9 mouse cellular contexts compared by ENCODE assay signal in the genomic region with DNA sequence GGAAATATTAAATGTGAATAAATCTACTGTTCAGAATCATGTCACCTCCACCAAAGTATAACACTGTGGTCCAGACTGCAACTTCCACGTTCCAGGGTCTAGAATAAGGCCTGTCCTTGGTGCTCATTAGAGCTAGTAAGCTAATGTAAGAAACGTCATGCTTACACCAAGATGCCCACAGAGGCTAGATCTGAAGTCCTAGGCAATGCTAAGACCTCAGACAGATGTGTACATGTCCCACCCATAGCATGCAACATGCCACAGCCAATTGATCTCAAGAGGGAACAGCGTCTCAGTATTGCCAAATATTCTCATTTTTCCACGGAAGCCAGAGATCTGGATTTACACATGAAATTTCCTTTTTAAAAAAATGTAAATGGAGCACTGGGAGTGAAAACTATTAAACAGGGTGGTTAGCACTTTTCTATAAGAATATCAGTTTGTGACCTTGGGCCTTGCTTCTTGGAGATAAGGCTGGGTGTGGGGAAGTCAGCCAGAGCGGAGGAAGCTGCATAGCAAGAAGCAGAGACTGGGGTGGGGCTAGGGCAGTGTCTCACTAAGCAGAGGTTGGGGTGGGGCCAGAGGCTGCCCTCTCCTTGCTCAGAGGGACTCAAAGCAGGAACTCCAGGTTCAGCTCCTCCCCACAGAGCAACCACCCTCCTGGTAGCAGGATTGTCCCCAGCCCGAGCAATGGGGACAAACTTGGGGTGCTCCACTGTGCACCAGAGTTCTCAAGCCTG. TPM values are rescaled to one million over a fixed set of nuclear protein-coding genes. Genes with fewer than 3 reads are reported as not detected.
DNase-seq lines count a peak whose midpoint lies in the region; ATAC-seq and TF ChIP-seq lines count a peak whose summit lies in the region.
"Had no signal": no experiment of that assay in that cellular context is flagged by ENCODE, and none has a peak within 500 bp of the region (broad histone marks: within the 10 kb centered on the region; RNA-seq: fewer than 3 reads in every experiment).

No protein-coding gene starts in this region.

- WGBS in intestine, postnatal 0 days, result 44% methylated on average over 6 of the region's 6 CpGs

- peaks cover 20% of the 10 kb centered on the region for H3K27me3 ChIP-seq in CH12.LX (replicated peaks)
- no peaks in the 10 kb centered on the region for H3K27me3 ChIP-seq in intestine, postnatal 0 days (replicated peaks; ENCODE audit: control insufficient read depth, insufficient read depth, low read length)

- H3K4me1 ChIP-seq in CH12.LX (ENCODE audit: control insufficient read depth in 1 of 2, insufficient read depth in 2 of 2), result peaks cover 0 to 18% of the 10 kb centered on the region in 2 experiments; a peak in 2 of 4 replicates
- peaks cover 8% of the 10 kb centered on the region; the same call in 1 of the 2 replicates for H3K4me1 ChIP-seq in intestine, postnatal 0 days (replicated peaks; ENCODE audit: control insufficient read depth, insufficient read depth, low read length)

- TF ChIP-seq POLR2A in CH12.LX (IDR thresholded peaks at IDR 0.05; ENCODE audit: low read depth, low read length), result no peak

- intact Hi-C loops in left cerebral cortex, postnatal 10 days (cut with DNase I), result no loop called here

- dilution Hi-C loops in CH12.LX (cut with MboI; ENCODE audit: extremely low pct_ligation_motif_present, extremely low pct_unique_long_range_greater_than_20kb, low sequenced_read_pairs), result no loop called here

- no peak for TF ChIP-seq EP300 in CH12.LX (IDR thresholded peaks at IDR 0.05; ENCODE audit: low read length)

- no peak for TF ChIP-seq CTCF in CH12.LX (conservative IDR thresholded peaks at IDR 0.05 in 1 of 2, IDR thresholded peaks at IDR 0.05 in 1 of 2; ENCODE audit: low read depth in 2 of 2, low read length in 2 of 2)
- no peak for TF ChIP-seq CTCF in intestine, postnatal 0 days (IDR thresholded peaks at IDR 0.05; ENCODE audit: low read depth)

- no peak overlapping the region for H3K27ac ChIP-seq in CH12.LX (ENCODE audit: insufficient read depth, low read depth)
- H3K27ac ChIP-seq in intestine, postnatal 0 days (ENCODE audit: low read depth, low read length), result peak overlapping the region; percentile 47
- H3K27ac ChIP-seq: hindbrain, postnatal 0 days had no signal

- H3K9me3 ChIP-seq in CH12.LX (replicated peaks; ENCODE audit: low read length), result no peaks in the 10 kb centered on the region
- H3K9me3 ChIP-seq in intestine, postnatal 0 days (ENCODE audit: control insufficient read depth), result no peaks in the 10 kb centered on the region

- H3K9ac ChIP-seq in CH12.LX (ENCODE audit: insufficient read depth, low read depth), result no peak overlapping the region
- no peak overlapping the region for H3K9ac ChIP-seq in intestine, postnatal 0 days (ENCODE audit: low read depth, low read length)

- H3K4me3 ChIP-seq in CH12.LX (replicated peaks in 1 of 3; ENCODE audit: low read depth in 2 of 3, low read length in 2 of 3, poor library complexity in 1 of 3), result no peak overlapping the region
- H3K4me3 ChIP-seq in intestine, postnatal 0 days (ENCODE audit: low read depth, low read length), result no peak overlapping the region

- peak; percentile 11 for DNase-seq in embryo, embryonic 10 days (ENCODE audit: low spot score)
- no peak for DNase-seq in embryo, embryonic 9.5 days (ENCODE audit: extremely low spot score)
- peak; percentile 27 for DNase-seq in CH12.LX (ENCODE audit: extremely low read depth)
- DNase-seq in left cerebral cortex, postnatal 10 days (ENCODE audit: extremely low spot score in 1 of 2, low spot score in 2 of 2), result no peak
- no peak for DNase-seq in adrenal gland, postnatal 10 days
- DNase-seq in adrenal gland, adult 2 months, result no peak

- H3K79me2 ChIP-seq in CH12.LX (replicated peaks; ENCODE audit: control insufficient read depth, extremely low read depth, insufficient read depth, poor library complexity, severe bottlenecking), result no peaks in the 10 kb centered on the region

- no peak for TF ChIP-seq RAD21 in CH12.LX (IDR thresholded peaks at IDR 0.05; ENCODE audit: low read depth, low read length)

- ATAC-seq in intestine, postnatal 0 days, result peak; percentile 89
- ATAC-seq in megakaryocyte-erythroid progenitor cell, adult 5-6 weeks (replicated peaks; ENCODE audit: low FRiP score, low TSS enrichment, poor library complexity, severe bottlenecking), result peak; percentile 97
- ATAC-seq: hindbrain, postnatal 0 days had no signal

- in situ Hi-C loops in CH12.LX (cut with MboI; ENCODE audit: low pct_ligation_motif_present, low pct_unique_long_range_greater_than_20kb, low sequenced_read_pairs), result no loop called here

- H3K4me2 ChIP-seq in CH12.LX (ENCODE audit: insufficient read depth, low read depth, poor library complexity, severe bottlenecking), result no peak overlapping the region
- peak overlapping the region; percentile 35 for H3K4me2 ChIP-seq in intestine, postnatal 0 days (replicated peaks; ENCODE audit: low read depth)

- no peaks in the 10 kb centered on the region for H3K36me3 ChIP-seq in CH12.LX (replicated peaks in 1 of 2; ENCODE audit: control insufficient read depth in 1 of 2, insufficient read depth in 1 of 2, low read length in 1 of 2)
- H3K36me3 ChIP-seq in intestine, postnatal 0 days (ENCODE audit: control insufficient read depth, insufficient read depth), result no peaks in the 10 kb centered on the region

TF ChIP-seq in CH12.LX, 34 proteins besides CTCF, POLR2A, EP300 and RAD21:
- TF ChIP-seq TCF12 (IDR thresholded peaks at IDR 0.05; ENCODE audit: low read depth, low read length), result no peak
- no peak for TF ChIP-seq JUN (IDR thresholded peaks at IDR 0.05; ENCODE audit: insufficient read depth, low read depth, low read length)
- no peak for TF ChIP-seq MXI1 (IDR thresholded peaks at IDR 0.05; ENCODE audit: low read depth, low read length)
- TF ChIP-seq ZC3H11A (IDR thresholded peaks at IDR 0.05; ENCODE audit: low read depth, low read length), result no peak
- no peak for TF ChIP-seq ZNF384 (IDR thresholded peaks at IDR 0.05; ENCODE audit: low read depth, low read length)
- no peak for TF ChIP-seq SIN3A (IDR thresholded peaks at IDR 0.05; ENCODE audit: low read length)
- no peak for TF ChIP-seq CHD2 (IDR thresholded peaks at IDR 0.05; ENCODE audit: low read length)
- no peak for TF ChIP-seq MEF2A (IDR thresholded peaks at IDR 0.05; ENCODE audit: borderline replicate concordance, low read depth, low read length)
- no peak for TF ChIP-seq ZKSCAN1 (IDR thresholded peaks at IDR 0.05; ENCODE audit: borderline replicate concordance, low read depth, low read length)

RNA-seq across cellular contexts. Expression of a gene that starts 1.6 kb away (rescaled TPM):
- total RNA-seq in CH12.LX (2012; rRNA removed) (0.88 and 1.5 TPM in 2 replicates), CH12.LX (2014; rRNA removed) (0.04 TPM in 1 of 2 replicates, not detected in the other)
- polyA plus RNA-seq in CH12.LX (2012; ENCODE audit: insufficient read length, low read depth), result 0.15 and 0.17 TPM in 2 replicates
- polyA plus RNA-seq in intestine, postnatal 0 days (2015; fragmentation: Nextera tagmentation; extraction: Ambion mirVana), result 0.22 TPM in 2 replicates
- total RNA-seq in megakaryocyte-erythroid progenitor cell, adult 5-6 weeks (2014; fragmentation: Nextera tagmentation), result 0.13 TPM in 1 of 2 replicates, not detected in the other
- total RNA-seq in megakaryocyte-erythroid progenitor cell, adult 5-6 weeks (2017), result 0.09 and 0.15 TPM in 2 replicates
- total RNA-seq in left cerebral cortex, postnatal 10 days (2021), result under 1 TPM; 0.57 to 0.62 TPM
- total RNA-seq in adrenal gland, postnatal 10 days (2021), result 10 to 100 TPM; 10.2 to 44.0 TPM
- total RNA-seq in adrenal gland, adult 2 months (2021), result not detected
- 0.02 TPM in 1 of 2 replicates, not detected in the other for polyA plus RNA-seq in adrenal gland, adult 2 months (2012; rRNA removed)

RNA-seq across cellular contexts. Expression of a gene that starts 5.5 kb away (rescaled TPM):
- total RNA-seq in CH12.LX (2012; rRNA removed), result 6.3 and 6.7 TPM in 2 replicates
- total RNA-seq in CH12.LX (2014; rRNA removed), result 8.8 and 11.8 TPM in 2 replicates
- polyA plus RNA-seq in CH12.LX (2012; ENCODE audit: insufficient read length, low read depth), result 5.8 and 6.8 TPM in 2 replicates
- 51.6 and 55.6 TPM in 2 replicates for polyA plus RNA-seq in intestine, postnatal 0 days (2015; fragmentation: Nextera tagmentation; extraction: Ambion mirVana)
- total RNA-seq in megakaryocyte-erythroid progenitor cell, adult 5-6 weeks (2014; fragmentation: Nextera tagmentation), result 18.6 and 31.0 TPM in 2 replicates
- 30.9 and 31.3 TPM in 2 replicates for total RNA-seq in megakaryocyte-erythroid progenitor cell, adult 5-6 weeks (2017)
- 10 to 100 TPM; 12.5 to 13.0 TPM for total RNA-seq in left cerebral cortex, postnatal 10 days (2021)
- total RNA-seq in adrenal gland, postnatal 10 days (2021), result 10 to 100 TPM; 16.7 to 21.5 TPM
- total RNA-seq in adrenal gland, adult 2 months (2021), result 1 to 10 TPM; 7.3 to 7.9 TPM
- polyA plus RNA-seq in adrenal gland, adult 2 months (2012; rRNA removed), result 3.8 and 4.2 TPM in 2 replicates

Comparison
In these comparisons a context has a peak if more than half of its experiments do, and no peak if none do; other contexts are left out.
1. DNase-seq: peak in embryo, embryonic 10 days (single experiment) and CH12.LX (single experiment); none in embryo, embryonic 9.5 days (single experiment), left cerebral cortex, postnatal 10 days (0 of 2), adrenal gland, postnatal 10 days (single experiment) and adrenal gland, adult 2 months (single experiment).
2. RNA of a gene that starts 1.6 kb away (total RNA-seq): 10.2 to 44.0 TPM in adrenal gland, postnatal 10 days; 0.04 to 1.5 TPM in CH12.LX, 0.57 to 0.62 TPM in left cerebral cortex, postnatal 10 days, 0.09 to 0.15 TPM in megakaryocyte-erythroid progenitor cell, adult 5-6 weeks and not detected in adrenal gland, adult 2 months; every median in the first group is over 4 times any median in the second.